Mouse (Mus musculus) bone marrow macrophage, adult 2 months (primary cell): ENCODE data around the gene Pou3f1.

Experiments used
- CTCF ChIP-seq: IDR thresholded peaks from 2 replicates; pipeline ENCODE4 v1.5.1; 2012; ENCODE audit warnings: low read depth, mild to moderate bottlenecking, low read length, moderate library complexity
- POLR2A ChIP-seq: IDR thresholded peaks from 2 replicates; pipeline ENCODE4 v1.6.1; 2012; ENCODE audit warnings: mild to moderate bottlenecking, low read depth, low read length, borderline replicate concordance

DNA sequence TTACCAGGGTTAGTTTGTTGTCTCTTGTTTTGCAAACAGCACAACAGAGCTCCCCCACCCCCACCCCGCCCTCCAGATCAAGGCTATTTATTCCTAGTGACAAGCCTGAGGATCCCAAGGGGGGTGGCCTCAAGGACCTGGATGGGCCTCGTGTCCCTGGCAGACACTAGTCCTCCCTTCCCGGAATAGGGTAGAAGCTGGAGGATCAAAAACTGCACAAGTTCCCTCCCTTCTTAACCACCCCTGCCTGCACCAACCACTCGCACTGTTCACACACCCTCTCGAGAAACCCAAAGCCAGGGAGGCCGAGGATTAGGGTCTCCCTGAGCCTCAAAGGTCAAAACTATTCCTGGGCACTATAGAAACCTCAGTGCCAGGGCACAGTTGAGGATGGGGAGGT, 43.2 kb downstream of the Pou3f1 start:
- TF ChIP-seq CTCF: no peak
- no peak for TF ChIP-seq POLR2A
